Comparison of ENCODE assay signal across 8 mouse cellular contexts in the genomic region with DNA sequence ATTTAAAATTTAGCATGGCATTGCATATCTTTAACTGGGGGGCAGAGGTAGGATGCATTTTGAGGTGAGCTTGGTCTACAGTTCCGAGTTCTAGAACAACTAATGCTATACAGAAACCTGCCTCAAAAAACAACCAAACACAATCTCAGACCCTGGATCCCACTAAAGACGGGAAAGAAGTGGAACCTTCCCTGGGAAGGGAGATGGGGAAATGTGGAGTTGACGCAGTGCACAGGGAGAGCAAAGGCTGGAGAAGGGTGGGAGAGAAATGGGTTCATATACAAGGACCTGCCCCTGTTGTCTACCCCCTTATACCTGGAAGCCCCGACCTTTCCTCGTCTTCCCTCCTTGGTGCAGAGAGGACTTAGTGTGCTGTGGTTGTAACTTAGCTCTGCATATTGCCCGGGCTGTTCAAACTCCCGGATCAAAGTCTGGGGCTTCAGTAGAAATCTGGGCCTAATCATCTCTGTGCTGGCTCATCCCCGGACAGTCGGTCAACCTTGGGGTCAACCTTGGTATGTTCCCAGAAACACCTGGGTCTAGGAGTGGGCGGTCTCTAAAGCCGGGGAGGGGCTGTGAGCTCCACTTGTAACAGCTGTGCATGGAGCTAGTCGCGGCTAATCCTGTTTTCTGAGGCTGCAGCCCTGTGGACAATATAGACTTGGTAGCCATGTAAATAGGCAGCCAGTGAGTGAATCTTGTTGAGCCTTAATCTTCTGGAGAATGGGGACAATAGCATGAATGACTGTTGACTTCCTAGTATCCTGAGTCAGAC. TPM values are rescaled to one million over a fixed set of nuclear protein-coding genes. Genes with fewer than 3 reads are reported as not detected.
A peak's percentile ranks its signal among the peaks of the same experiment; 100 is the strongest.
DNase-seq lines count a peak whose midpoint lies in the region; ATAC-seq and TF ChIP-seq lines count a peak whose summit lies in the region.

No protein-coding gene starts in this region.

- WGBS in heart, adult 2 months, result 29% methylated on average over 13 of the region's 13 CpGs
- 7% methylated on average over 13 of the region's 13 CpGs for WGBS in hindbrain, embryonic 14.5 days
- WGBS in liver, embryonic 12.5 days (ENCODE audit: insufficient replicate concordance), result 9% methylated on average over 13 of the region's 13 CpGs
- 8% methylated on average over 13 of the region's 13 CpGs for WGBS in stomach, embryonic 15.5 days

- no peak for TF ChIP-seq EP300 in heart, adult 2 months (IDR thresholded peaks at IDR 0.05; ENCODE audit: insufficient read depth, low read depth, low read length)

- peak; percentile 24; the same call in 1 of the 2 replicates for ATAC-seq in hindbrain, embryonic 14.5 days (ENCODE audit: low FRiP score)
- ATAC-seq in liver, embryonic 12.5 days, result peak; percentile 14
- peak; percentile 21 for ATAC-seq in stomach, embryonic 15.5 days (ENCODE audit: insufficient read depth, low FRiP score, low read depth)
- no peak for ATAC-seq in activated CD4-positive, CD25-positive, alpha-beta regulatory T cell, adult 4 months

- DNase-seq in heart, postnatal 4 days, result peak; percentile 35
- no peak for DNase-seq in heart, adult 2 months
- peak; percentile 91 for DNase-seq in ZHBTc4 (ENCODE audit: low read depth, low spot score)
- DNase-seq in hindbrain, embryonic 14.5 days (ENCODE audit: low spot score), result no peak
- no peak for DNase-seq in left cerebral cortex, adult 11 months (ENCODE audit: low spot score)

- H3K4me2 ChIP-seq in hindbrain, embryonic 14.5 days (replicated peaks), result peak overlapping the region; percentile 35
- peak overlapping the region; percentile 15 for H3K4me2 ChIP-seq in liver, embryonic 12.5 days
- peak overlapping the region; percentile 14; the same call in 1 of the 2 replicates for H3K4me2 ChIP-seq in stomach, embryonic 15.5 days

- no peak for TF ChIP-seq POLR2A in heart, adult 2 months (IDR thresholded peaks at IDR 0.05; ENCODE audit: insufficient read depth, low read depth, low read length)

- no peaks in the 10 kb centered on the region for H3K36me3 ChIP-seq in heart, adult 2 months (ENCODE audit: control insufficient read depth, insufficient read depth, low read length)
- H3K36me3 ChIP-seq in hindbrain, embryonic 14.5 days (replicated peaks; ENCODE audit: control insufficient read depth, insufficient read depth), result peaks cover 26% of the 10 kb centered on the region
- H3K36me3 ChIP-seq in liver, embryonic 12.5 days, result peaks cover 46% of the 10 kb centered on the region
- peaks cover 15% of the 10 kb centered on the region; the same call in 1 of the 2 replicates for H3K36me3 ChIP-seq in stomach, embryonic 15.5 days

- no peak overlapping the region for H3K9ac ChIP-seq in heart, adult 2 months (ENCODE audit: low read depth, low read length)
- H3K9ac ChIP-seq in hindbrain, embryonic 14.5 days, result peak overlapping the region; percentile 40
- H3K9ac ChIP-seq in liver, embryonic 12.5 days, result no peak overlapping the region
- H3K9ac ChIP-seq in stomach, embryonic 15.5 days, result no peak overlapping the region

- H3K27ac ChIP-seq in heart, adult 2 months, result no peak overlapping the region
- H3K27ac ChIP-seq in hindbrain, embryonic 14.5 days, result peak overlapping the region; percentile 49; the same call in 1 of the 2 replicates
- H3K27ac ChIP-seq in liver, embryonic 12.5 days, result peak overlapping the region; percentile 73
- peak overlapping the region; percentile 23 for H3K27ac ChIP-seq in stomach, embryonic 15.5 days

- H3K9me3 ChIP-seq in hindbrain, embryonic 14.5 days (ENCODE audit: control insufficient read depth, low read length), result no peaks in the 10 kb centered on the region
- H3K9me3 ChIP-seq in liver, embryonic 12.5 days (replicated peaks), result no peaks in the 10 kb centered on the region
- H3K9me3 ChIP-seq in stomach, embryonic 15.5 days, result no peaks in the 10 kb centered on the region

- peaks cover 2% of the 10 kb centered on the region for H3K79me2 ChIP-seq in heart, adult 2 months (replicated peaks; ENCODE audit: control insufficient read depth, insufficient read depth, low read length)

- H3K4me1 ChIP-seq in heart, adult 2 months (ENCODE audit: control insufficient read depth, insufficient read depth, low read length), result peaks cover 1% of the 10 kb centered on the region; the same call in 1 of the 2 replicates
- H3K4me1 ChIP-seq in hindbrain, embryonic 14.5 days (replicated peaks; ENCODE audit: control insufficient read depth, insufficient read depth, low read length), result peaks cover 32% of the 10 kb centered on the region
- peaks cover 37% of the 10 kb centered on the region for H3K4me1 ChIP-seq in liver, embryonic 12.5 days
- peaks cover 29% of the 10 kb centered on the region for H3K4me1 ChIP-seq in stomach, embryonic 15.5 days

- TF ChIP-seq CTCF in heart, adult 2 months (IDR thresholded peaks at IDR 0.05), result no peak

- no peaks in the 10 kb centered on the region for H3K27me3 ChIP-seq in heart, adult 2 months (ENCODE audit: control insufficient read depth, insufficient read depth, low read length)
- H3K27me3 ChIP-seq in hindbrain, embryonic 14.5 days (ENCODE audit: control insufficient read depth, insufficient read depth, low read length), result no peaks in the 10 kb centered on the region
- no peaks in the 10 kb centered on the region for H3K27me3 ChIP-seq in liver, embryonic 12.5 days (replicated peaks)
- no peaks in the 10 kb centered on the region for H3K27me3 ChIP-seq in stomach, embryonic 15.5 days (replicated peaks)

- intact Hi-C loops in heart, adult 2 months (cut with DNase I), result loop anchor here (1.0 kb wide), 2 partner anchors 30 to 91 kb away; no protein-coding TSS in a partner anchor

- no peak overlapping the region for H3K4me3 ChIP-seq in heart, adult 2 months
- peak overlapping the region; percentile 5 for H3K4me3 ChIP-seq in hindbrain, embryonic 14.5 days (replicated peaks; ENCODE audit: low read length)
- H3K4me3 ChIP-seq in liver, embryonic 12.5 days, result no peak overlapping the region
- H3K4me3 ChIP-seq in stomach, embryonic 15.5 days (replicated peaks), result no peak overlapping the region

RNA-seq across cellular contexts. Expression of a gene that starts 5.2 kb away (rescaled TPM):
- total RNA-seq in heart, postnatal 4 days (2021), result 100 to 1,000 TPM; 724 to 726 TPM
- total RNA-seq in heart, adult 2 months (2021), result 100 to 1,000 TPM; 200 to 227 TPM
- polyA plus RNA-seq in heart, adult 2 months (2012; rRNA removed), result 169 and 177 TPM in 2 replicates
- 1,567 and 1,692 TPM in 2 replicates for polyA plus RNA-seq in hindbrain, embryonic 14.5 days (2014; fragmentation: Nextera tagmentation; extraction: Ambion mirVana)
- polyA plus RNA-seq in liver, embryonic 12.5 days (2016; fragmentation: Nextera tagmentation; extraction: Ambion mirVana), result 1,639 and 1,657 TPM in 2 replicates
- 2,449 and 2,521 TPM in 2 replicates for polyA plus RNA-seq in stomach, embryonic 15.5 days (2015; fragmentation: Nextera tagmentation; extraction: Ambion mirVana)
- polyA plus RNA-seq in activated CD4-positive, CD25-positive, alpha-beta regulatory T cell, adult 4 months (2017; shearing (Covaris generic)), result 1,000 to 10,000 TPM; 2,967 to 3,416 TPM

RNA-seq across cellular contexts. Expression of a gene that starts 50.7 kb away (rescaled TPM):
- 10 to 100 TPM; 39.4 to 40.5 TPM for total RNA-seq in heart, postnatal 4 days (2021)
- total RNA-seq in heart, adult 2 months (2021), result 10 to 100 TPM; 40.4 to 47.6 TPM
- 27.9 and 39.2 TPM in 2 replicates for polyA plus RNA-seq in heart, adult 2 months (2012; rRNA removed)
- 96.6 and 112 TPM in 2 replicates for polyA plus RNA-seq in hindbrain, embryonic 14.5 days (2014; fragmentation: Nextera tagmentation; extraction: Ambion mirVana)
- 44.0 and 48.0 TPM in 2 replicates for polyA plus RNA-seq in liver, embryonic 12.5 days (2016; fragmentation: Nextera tagmentation; extraction: Ambion mirVana)
- 53.7 and 59.4 TPM in 2 replicates for polyA plus RNA-seq in stomach, embryonic 15.5 days (2015; fragmentation: Nextera tagmentation; extraction: Ambion mirVana)
- 10 to 100 TPM; 17.1 to 22.3 TPM for polyA plus RNA-seq in activated CD4-positive, CD25-positive, alpha-beta regulatory T cell, adult 4 months (2017; shearing (Covaris generic))

RNA-seq across cellular contexts. Expression of a gene that starts 51.0 kb away (rescaled TPM):
- total RNA-seq in heart, postnatal 4 days (2021), result 10 to 100 TPM; 13.6 to 14.0 TPM
- total RNA-seq in heart, adult 2 months (2021), result 10 to 100 TPM; 11.2 to 12.0 TPM
- 18.2 and 22.4 TPM in 2 replicates for polyA plus RNA-seq in heart, adult 2 months (2012; rRNA removed)
- 50.5 and 55.3 TPM in 2 replicates for polyA plus RNA-seq in hindbrain, embryonic 14.5 days (2014; fragmentation: Nextera tagmentation; extraction: Ambion mirVana)
- polyA plus RNA-seq in liver, embryonic 12.5 days (2016; fragmentation: Nextera tagmentation; extraction: Ambion mirVana), result 23.4 and 24.3 TPM in 2 replicates
- 31.7 and 33.8 TPM in 2 replicates for polyA plus RNA-seq in stomach, embryonic 15.5 days (2015; fragmentation: Nextera tagmentation; extraction: Ambion mirVana)
- polyA plus RNA-seq in activated CD4-positive, CD25-positive, alpha-beta regulatory T cell, adult 4 months (2017; shearing (Covaris generic)), result 10 to 100 TPM; 13.9 to 18.2 TPM

Comparison
In these comparisons a context has a peak if more than half of its experiments do, and no peak if none do; other contexts are left out.
1. DNase-seq: peak in heart, postnatal 4 days (single experiment) and ZHBTc4 (single experiment); none in heart, adult 2 months (0 of 2), hindbrain, embryonic 14.5 days (single experiment) and left cerebral cortex, adult 11 months (single experiment).
2. Peak in every context shown above with its lines, with median percentiles within 50 percentile points of each other: H3K4me2 ChIP-seq.